Mouse (Mus musculus): ENCODE data around the gene Huwe1.
A peak's percentile ranks its signal among the peaks of the same experiment; 100 is the strongest.

GRCm38 (mm10) chrX:151802956-151803776 is 2.6 kb downstream of the Huwe1 start:
- TF ChIP-seq CTCF (IDR thresholded peaks at IDR 0.05; ENCODE audit: extremely low read depth, insufficient read depth, insufficient read length, insufficient replicate concordance) (no peak), POLR2A (IDR thresholded peaks at IDR 0.05; ENCODE audit: low read depth, low read length) (peak; percentile 61)

Data from spleen, adult 2 months (tissue).